Mouse (Mus musculus) thymus, postnatal 10 days (tissue): Measurements from ENCODE around the gene Dcp1a.

Source experiments
- DNase-seq, 2 experiments: peaks; one replicate each; pipeline ENCODE4 v3.0.0; 2021; ENCODE audit warnings: low spot score in 2 of 2

Gene Dcp1a

DNA sequence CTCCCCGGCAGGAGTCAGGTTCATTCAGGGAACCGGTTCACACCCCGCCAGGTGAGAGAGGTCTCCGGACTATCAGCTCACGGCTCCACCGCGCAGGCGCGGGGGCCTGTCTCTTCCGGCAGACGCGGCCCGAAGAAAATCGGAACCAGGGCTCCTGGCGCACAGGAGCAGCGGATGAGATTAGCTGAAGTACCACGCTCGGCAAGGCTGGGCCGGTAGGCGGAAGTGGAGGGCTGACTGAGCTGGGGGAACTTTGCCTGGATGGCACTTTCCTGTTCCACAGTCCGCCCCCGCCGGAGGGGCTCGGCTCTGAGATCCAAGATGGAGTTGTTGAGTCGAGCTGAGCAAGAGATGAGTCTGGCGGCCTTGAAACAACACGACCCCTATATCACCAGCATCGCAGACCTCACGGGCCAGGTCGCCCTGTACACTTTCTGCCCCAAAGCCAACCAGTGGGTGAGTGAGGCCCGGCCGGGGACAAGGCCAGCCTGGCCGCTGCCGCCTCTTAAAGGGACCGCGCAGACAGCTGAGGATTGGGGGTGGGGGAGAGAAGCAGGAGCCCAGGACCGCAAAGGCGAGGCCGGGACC, at the start of gene Dcp1a:
Gene Dcp1a (plus strand): TSS at position 175 of the 588 bp plus-strand sequence.
- DNase-seq = peak; percentile 94

DNA sequence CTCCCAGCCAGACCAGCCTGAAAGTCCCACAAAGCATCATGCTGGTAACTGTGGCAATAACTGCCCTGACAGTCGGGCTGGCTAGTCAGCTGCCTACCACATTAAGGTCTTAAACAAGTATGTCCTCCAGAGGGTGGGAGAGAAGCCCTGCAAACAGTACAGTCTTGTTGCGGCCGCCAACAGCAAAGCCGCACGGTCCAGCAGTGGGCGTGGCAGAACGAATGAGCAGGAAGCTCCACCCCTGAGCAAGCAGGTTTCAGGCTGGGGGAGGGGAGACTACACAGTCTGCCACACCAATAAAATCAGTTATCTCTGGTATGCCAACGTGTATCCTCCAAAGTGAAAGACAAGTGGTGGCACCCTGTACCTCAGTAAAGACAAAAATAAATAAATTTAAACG, 49.7 kb upstream of the Dcp1a start:
- no peak for DNase-seq

DNA sequence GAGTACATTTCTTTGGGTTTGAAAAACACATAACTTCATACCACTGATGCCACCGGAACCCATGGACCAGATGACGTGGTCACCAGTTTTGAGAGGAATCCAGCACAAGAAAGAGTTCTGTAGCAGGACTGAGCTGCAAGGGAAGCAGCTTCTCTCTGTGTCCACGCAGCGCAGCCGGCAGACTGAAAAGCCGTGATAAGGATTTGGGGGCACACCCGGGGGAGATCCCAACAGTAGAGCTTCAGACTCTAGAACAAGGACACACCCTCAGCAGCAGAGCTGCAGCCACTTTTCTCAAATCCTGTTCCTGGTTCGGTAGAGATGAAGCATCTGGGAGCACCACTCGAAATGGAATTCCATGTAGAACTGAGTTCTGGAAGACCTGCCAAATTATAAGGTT, 49.3 kb upstream of the Dcp1a start:
- DNase-seq = no peak

DNA sequence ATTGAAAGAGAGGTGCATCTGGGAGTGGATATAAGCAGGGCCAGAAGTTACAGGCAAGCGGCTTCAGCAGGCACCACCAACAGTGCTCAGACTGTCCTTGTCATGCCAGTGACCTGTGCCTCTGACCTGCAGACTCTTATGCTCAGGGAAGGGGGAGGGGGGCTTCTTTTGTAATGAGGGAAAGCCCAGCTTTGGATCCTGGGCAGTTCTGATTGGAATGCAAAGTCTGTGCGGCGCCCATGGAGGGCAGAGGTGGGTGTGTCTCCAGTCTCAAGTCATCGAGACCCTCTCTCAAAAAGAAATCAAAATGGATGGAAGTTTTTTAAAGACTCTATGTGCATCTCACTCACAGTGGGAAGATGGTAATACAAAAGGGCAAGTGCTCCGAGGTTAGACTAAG, 48.9 kb upstream of the Dcp1a start:
- DNase-seq = no peak

DNA sequence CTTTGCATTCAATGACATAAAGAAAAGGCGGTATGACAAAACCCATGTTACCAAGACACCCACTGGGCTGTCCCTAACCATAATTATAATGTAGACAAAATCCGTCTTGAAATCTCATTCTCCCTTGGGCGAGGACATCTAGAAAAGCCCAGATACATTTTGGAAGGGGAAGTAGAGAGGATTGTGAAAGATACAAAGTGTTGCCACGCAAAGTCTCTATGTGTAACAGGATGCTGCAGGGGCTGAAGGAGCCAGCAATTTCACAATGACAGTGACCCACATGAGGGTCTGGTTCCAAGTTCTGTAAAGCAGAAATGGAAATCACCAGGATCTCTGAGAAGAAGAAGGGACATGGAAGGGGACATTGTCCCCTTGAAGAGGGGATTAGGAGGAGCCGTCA, 44.0 kb upstream of the Dcp1a start:
- no peak for DNase-seq

DNA sequence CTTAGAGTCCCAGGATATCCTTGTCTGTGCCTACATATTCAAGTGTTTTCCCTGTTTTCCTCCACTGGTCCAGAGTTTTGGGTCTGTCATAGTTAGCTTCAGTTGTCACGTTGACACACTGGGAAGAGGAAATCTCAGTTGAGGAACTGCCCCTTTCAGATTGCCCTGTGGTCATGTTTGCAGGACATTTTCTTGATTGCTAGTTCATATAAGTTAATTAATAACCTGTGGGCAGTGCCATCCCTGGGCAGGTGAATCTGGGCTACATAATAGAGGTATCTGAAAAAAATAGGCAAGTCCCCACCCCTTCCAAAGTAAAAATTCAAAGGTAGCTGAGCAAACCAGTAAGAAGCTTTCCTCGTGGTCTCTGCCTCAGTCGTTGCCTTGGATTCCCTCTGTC, 39.4 kb upstream of the Dcp1a start:
- DNase-seq = no peak

DNA sequence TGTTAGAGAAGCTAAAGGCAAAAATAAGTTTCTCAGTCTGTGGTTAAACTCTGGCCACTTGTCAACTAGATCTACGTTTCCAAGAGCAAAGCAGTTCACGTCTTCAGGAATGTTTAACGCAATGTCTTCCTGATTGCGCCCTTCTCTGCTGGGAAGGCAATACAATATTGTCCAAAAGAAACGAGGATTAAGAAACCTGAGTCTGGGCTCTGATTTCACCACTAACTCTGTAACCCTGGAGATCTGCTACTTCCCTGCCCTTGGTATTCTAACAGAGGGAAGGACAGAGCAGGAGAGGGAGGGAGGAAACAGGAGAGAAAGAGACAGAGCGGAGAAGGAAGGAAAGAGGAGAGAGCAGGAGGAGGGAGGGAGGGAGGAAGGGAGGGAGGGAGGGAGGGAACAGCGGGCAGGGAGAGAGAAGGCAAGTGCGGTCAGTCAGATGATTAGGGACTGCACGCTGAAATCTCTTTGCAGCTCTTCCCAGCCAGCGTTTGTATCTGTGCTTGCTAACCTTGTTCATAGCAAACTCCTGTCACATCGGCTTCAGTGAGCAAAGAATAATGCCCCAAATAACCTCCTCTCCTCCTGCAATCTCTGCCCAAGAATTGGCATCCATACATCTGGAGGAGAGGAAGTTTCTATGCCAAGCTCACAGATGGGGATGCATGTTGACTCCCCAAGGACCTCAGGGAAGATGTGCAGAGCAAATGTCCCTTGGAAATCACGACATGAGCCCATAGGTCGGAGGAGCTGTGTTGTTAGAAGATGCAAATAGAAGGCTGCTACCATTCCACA, 23.3 kb upstream of the Dcp1a start:
- no peak for DNase-seq

DNA sequence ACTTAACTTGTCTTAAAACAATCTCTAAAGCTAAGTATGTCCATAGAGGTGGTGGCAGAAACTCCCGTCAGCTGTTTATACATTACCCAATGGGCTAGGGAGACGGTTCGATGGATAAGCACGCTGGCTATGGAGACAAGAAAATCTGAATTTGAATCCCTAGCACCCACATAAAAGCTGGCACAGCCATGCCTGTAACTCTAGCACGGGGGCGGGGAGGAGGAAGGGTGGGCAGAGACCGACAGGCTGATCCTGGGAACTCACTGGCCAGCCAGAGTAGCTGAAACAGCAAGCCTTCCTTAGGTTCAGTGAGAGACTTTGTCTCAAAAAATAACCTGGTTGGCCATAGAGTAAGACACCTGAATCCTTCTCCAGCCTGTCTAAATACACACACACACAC, 21.9 kb upstream of the Dcp1a start:
- no peak for DNase-seq

DNA sequence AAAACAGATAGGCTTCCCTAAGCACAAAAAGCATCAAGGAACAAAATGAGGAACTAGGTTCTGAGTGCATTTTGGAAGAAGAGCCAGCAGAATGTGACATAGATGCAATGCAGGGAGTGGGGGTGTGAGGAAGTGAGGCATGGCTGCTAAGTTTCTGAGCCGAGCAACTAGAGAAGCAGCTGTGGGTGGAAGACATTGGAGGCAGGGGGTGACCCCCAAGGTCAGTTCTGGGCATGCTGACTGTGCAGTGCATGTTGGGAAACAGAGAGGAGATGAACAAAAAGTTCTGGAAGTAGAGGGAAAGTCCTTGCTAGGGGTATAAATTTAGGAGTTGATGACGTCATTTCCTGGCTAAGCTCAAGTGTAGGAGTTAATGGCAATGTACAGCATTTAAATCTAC, 21.4 kb upstream of the Dcp1a start:
- no peak for DNase-seq

DNA sequence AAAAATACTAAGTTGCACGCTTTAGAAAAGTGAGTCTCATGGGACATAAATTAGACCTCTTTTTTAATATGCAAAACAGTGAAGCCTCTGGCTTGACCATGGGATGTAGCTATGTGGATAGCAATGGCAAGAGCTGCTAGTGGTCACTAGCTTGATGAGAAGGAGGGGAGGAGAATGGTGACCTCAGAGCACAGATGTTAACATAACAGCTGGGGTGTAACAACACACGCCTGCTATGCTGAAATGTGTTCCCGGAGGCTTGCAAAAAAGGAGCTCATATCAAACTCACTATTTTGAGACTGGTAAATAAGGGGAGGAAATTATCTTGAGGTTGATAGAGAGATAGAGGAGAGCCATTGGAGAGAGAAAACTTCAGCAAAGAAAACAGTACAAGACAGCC, 20.5 kb upstream of the Dcp1a start:
- no peak for DNase-seq

DNA sequence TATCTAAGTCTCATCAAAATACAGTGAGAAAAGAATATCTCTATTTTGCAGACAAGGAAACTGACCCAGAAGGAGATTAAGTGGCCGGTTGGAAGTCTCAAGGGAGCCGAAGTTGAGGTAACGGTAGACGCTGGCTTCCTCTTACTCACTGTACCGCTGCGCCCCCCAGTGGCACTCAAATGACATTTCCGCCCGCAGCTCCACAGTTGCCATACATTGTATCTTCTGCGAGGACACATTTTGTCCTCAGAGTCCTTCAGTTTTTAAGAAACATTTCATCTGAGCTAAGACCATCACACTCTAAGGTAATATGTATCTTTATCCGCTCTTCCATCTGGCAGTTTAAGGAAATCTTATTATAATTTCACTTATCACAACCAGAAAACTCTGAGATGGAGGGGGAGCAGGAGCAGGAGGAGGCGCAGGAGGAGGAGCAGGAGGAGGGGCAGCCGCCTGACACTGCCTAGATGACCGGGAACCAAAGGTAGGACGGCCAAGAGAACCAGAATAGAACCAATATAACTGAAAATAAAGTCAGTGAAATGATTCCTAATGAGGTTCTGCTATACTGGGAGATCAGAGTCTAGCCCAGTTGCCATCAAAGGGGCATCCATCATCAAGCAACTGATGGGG, 19.3 kb upstream of the Dcp1a start:
- peak; percentile 53 to 84 for DNase-seq

DNA sequence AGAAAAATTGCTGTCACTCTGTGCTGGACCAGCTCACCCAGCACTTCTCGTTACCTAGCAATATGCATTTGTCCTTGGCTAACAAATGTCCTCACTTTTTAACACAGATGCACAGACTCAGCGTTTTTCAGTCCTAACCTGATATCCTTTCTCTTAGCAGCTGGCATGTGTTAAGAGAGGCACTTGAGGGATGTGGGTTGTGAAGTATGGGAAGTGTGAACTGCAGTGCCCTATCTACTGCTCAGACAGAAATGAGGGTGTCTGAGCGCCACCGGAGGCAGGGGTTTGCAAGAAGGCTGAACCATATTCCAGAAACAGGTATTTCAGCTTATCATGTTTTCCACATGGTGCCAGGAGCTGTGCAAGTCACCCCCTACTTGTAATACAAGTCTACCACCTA, 16.0 kb upstream of the Dcp1a start:
- DNase-seq = no peak

DNA sequence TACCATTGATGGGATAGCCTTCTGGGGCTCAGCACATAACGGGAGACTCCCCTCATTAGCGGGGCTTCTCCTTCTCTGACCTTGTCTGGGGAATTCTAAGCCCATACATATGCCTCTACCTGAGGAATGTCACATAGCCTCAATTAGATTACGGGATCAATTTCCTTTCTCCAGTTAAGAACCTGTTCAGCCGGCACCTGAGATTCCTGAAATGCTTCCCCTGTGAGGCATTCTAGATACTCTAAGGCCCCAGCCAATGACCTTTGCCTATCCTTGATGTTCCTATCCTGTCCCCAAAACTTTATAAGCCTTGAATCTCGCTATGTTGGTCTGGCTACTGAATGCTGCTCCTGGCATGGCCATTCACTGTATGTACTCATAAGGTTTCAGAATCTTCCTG, 5.7 kb upstream of the Dcp1a start:
- DNase-seq = no peak

DNA sequence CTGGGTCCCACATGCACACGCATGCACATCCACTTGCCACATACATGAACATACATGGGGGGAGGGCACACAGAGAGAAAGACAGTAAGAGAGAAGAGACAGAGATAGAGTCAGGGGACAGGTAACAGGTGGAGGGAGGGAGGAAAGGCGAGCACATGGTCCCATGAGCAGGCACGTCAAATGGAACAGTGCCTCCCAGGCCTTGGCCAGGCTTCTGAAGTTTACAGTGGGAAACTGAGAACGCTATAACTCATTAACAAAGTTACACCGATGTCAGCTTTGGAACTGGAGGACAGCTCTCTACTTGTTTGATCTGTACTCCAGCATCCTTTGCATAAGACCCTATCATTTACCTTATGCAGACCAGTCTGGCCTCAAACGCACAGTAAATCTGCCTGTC, 4.9 kb upstream of the Dcp1a start:
- DNase-seq = no peak

DNA sequence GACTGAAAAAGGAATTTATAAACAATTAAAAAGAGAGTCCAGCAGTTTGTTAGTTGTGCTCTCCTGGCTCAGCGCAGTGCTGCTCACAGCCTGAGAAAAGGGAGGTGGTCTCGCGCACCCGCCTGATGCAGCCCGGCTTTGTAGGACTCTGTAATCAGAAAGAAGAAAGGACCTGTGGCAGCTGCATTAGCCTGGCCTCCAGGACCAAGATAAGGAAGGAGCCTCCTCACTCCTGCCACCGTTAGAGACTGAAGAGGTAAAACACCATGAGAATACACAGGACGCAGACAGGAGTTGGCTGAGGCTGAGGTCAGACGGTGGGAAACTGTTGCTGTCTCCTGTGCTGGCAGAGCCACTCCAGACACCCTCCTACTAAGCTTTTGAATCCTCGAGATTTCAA, 12.0 kb downstream of the Dcp1a start, which contains the start of gene Cacna1d:
Gene Cacna1d (minus strand): TSS at position 114 of the 400 bp plus-strand sequence.
- DNase-seq = no peak

DNA sequence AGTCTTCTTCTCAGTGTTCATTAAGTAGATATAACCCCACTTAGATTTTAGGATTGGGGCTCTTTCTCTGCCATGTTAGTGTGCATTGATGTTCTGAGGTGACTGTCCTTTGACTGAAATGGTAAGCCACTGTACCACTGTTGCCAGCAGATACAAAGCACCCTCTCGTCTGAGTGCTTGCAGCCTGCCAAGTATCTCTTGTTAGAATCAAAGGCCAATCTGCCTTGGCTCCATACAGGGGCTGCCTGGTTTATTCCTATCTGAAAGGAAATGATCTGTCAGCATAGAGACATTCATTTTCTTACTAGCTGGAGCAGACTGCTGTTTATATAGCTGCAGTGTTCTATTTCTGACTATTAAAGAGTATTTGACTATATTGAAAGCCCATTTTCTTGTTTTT, 13.9 kb downstream of the Dcp1a start:
- no peak for DNase-seq

DNA sequence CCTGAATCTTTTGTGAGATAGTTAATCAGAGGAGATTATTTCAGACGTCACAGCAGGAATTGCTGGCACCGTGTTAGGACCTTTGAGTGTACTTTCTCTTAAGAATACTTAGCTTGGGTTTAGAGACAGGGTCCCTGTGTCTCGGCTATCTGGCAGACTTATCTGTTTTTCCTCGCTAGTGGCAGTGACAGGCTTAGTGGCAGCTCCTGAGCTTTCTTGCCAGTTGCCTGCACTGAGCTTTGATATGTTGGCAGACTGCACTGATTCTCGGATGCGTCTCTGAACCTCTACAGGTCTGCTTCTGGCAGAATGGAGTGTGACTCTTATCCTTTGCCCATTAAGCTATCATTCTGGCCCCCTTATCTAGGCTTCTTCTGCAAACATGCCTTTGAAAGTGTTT, 15.7 kb downstream of the Dcp1a start:
- DNase-seq = no peak

DNA sequence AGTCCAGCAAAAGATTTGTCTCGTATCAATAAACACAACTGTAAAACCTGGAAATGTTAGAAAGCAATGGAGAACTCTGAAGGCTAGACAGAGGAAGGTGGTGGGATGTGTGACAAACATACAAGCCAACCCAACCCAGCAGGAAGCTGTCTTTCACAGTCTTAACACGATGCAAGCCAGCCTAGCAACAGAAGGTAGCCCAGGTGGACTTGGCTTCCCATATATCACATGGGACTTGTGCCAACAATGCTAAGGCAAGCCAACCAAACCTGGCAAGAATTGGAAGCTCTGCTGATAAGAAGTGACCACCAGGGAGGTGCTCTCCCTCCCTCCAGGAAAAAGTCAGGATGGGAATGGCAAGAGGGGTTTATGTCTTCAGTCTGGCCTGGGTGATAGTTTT, 18.9 kb downstream of the Dcp1a start:
- DNase-seq = no peak

DNA sequence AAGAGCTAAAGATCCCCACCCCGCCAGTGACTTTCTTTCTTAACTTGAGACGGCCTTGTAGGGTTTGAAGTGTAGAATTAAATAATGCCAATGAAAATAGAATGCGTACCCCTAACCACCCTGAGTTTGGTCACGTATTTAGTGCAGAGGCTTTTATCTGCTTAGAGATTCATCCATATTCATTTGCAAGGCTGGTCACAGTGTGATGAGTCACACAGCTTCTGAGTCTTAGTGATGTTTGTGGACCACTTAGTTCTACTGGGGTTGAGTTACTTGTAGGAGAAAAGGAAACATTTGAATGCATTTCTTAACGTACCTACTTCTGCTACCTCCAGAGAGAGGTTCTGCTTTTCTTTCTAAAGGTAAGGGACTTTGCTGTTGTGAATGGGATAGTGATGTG, 25.7 kb downstream of the Dcp1a start:
- DNase-seq = no peak

DNA sequence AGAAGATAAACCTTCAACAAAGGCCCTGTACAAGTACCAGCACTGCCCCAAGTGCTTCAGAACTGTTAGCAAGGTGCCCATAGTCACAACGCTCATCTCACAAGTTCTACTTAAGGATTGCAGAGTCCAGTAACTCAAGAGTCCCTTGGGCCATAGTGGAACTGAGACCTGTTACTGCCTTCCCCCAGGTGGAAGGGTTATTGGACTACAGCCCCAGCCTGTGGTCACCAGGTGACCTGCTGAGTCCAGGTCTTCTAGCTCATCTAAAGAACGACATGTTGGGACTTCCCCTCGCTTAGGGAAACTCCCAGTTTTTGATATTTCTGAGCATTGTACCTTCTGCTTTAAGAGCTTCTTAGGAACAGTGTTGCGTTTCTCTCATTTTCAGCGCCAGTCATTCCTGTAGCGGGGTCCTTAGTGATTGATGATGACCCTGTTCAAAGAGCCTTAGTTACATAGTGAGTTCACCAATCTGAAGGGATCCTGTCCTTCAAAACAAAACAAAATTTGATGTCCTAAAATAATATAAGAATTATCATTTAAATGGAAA, 31.0 kb downstream of the Dcp1a start:
- no peak for DNase-seq

DNA sequence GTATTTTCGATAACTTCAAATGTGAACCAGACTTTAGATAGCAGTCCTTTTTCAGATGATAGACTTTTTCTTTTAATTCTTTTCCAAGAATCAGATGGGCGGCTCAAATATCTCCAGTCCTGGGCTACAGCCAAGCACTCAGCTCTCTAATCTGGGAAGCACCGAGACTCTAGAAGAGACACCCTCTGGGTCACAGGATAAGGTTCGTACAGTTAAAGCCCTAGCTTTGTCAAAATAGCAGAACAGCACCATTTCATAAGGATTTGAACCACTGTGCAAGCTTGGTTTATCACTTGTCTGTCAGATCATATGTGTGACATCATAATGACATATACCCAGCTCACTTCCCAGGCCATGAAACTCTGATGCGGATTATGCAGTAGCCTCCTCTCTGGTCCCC, 33.6 kb downstream of the Dcp1a start:
- DNase-seq = no peak

DNA sequence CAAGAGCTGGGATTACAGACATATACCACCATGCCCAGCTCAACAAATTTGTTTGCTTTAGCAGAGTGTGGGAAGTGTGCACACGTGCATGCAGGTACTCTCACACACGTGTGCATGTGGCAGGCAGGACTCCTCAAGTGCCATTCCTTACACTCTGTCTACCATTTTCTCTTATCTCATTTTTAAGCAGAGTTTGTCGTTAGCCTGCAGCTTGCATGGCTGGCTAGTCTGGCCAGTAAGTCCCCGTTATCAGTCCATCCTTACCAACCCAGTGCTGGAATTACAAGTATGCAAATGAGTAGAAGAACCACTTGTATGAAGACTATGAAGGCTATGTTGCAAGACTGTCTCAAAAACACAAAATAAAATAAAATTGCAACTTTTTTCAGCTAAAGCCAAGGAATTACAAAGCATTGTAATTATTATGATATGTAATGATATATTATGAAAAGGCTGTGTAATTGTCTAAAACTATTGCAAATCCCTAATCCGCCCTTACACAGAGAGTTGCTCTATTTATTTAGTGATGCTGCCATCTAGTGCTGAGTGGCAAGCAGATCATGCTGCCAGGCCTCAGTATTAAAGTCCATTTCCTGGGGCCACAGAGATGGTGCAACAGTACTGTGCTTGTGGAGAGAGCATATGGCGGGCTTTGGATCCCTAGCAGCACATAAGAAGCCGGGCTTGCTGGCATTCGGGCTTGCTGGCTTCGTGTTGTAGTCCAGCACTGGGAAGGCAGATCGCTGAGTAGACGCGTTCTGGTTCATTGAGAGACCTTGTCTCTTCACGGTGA, 36.8 kb downstream of the Dcp1a start:
- DNase-seq = no peak
